Mouse (Mus musculus): ENCODE measurements at regions not wholly inside any gene's neighbourhood (a gene's known extent, or its start where the extent isn't known, plus 50 kb on each side); places are given as distances from the start of the nearest gene placed in this dataset.

- no peaks in the 10 kb centered on the region for H3K36me3 ChIP-seq (replicated peaks in 1 of 2; ENCODE audit: control insufficient read depth in 1 of 2, insufficient read depth in 1 of 2, low read length in 1 of 2)
- H3K27me3 ChIP-seq (replicated peaks) = no peaks in the 10 kb centered on the region
- H3K4me2 ChIP-seq (ENCODE audit: insufficient read depth, low read depth, poor library complexity, severe bottlenecking) = no peak overlapping the region
- no peak overlapping the region for H3K4me3 ChIP-seq (replicated peaks in 1 of 3; ENCODE audit: low read depth in 2 of 3, low read length in 2 of 3, poor library complexity in 1 of 3)
- no peak for DNase-seq (ENCODE audit: extremely low read depth)
- dilution Hi-C loops (cut with MboI; ENCODE audit: extremely low pct_ligation_motif_present, extremely low pct_unique_long_range_greater_than_20kb, low sequenced_read_pairs) = no loop called here
- no peak overlapping the region for H3K9ac ChIP-seq (ENCODE audit: insufficient read depth, low read depth)
- H3K4me1 ChIP-seq (ENCODE audit: control insufficient read depth in 1 of 2, insufficient read depth in 2 of 2) = peaks cover 9 to 32% of the 10 kb centered on the region in 2 experiments
- TF ChIP-seq JUN (IDR thresholded peaks at IDR 0.05; ENCODE audit: insufficient read depth, low read depth, low read length) (no peak), EP300 (IDR thresholded peaks at IDR 0.05; ENCODE audit: low read length) (no peak), KAT2A (IDR thresholded peaks at IDR 0.05; ENCODE audit: insufficient replicate concordance, low read length) (no peak), SMC3 (IDR thresholded peaks at IDR 0.05; ENCODE audit: low read depth, low read length) (no peak), CTCF (conservative IDR thresholded peaks at IDR 0.05 in 1 of 2, IDR thresholded peaks at IDR 0.05 in 1 of 2; ENCODE audit: low read depth in 2 of 2, low read length in 2 of 2) (no peak), E2F4 (IDR thresholded peaks at IDR 0.05; ENCODE audit: insufficient replicate concordance, low read depth, low read length) (no peak), USF1 (IDR thresholded peaks at IDR 0.05; ENCODE audit: low read depth, low read length) (no peak), POLR2AphosphoS2 (IDR thresholded peaks at IDR 0.05; ENCODE audit: low read depth, low read length) (no peak), IRF4 (IDR thresholded peaks at IDR 0.05; ENCODE audit: low read depth, low read length) (no peak), MAX (IDR thresholded peaks at IDR 0.05; ENCODE audit: low read length) (no peak), CHD2 (IDR thresholded peaks at IDR 0.05; ENCODE audit: low read length) (no peak), JUND (conservative IDR thresholded peaks at IDR 0.05; ENCODE audit: low read depth, low read length) (no peak), ETS1 (conservative IDR thresholded peaks at IDR 0.05; ENCODE audit: low read depth, low read length) (no peak), MYC (IDR thresholded peaks at IDR 0.05; ENCODE audit: low read depth, low read length) (no peak), SIN3A (IDR thresholded peaks at IDR 0.05; ENCODE audit: low read length) (no peak), NELFE (IDR thresholded peaks at IDR 0.05; ENCODE audit: low read depth, low read length) (no peak), UBTF (IDR thresholded peaks at IDR 0.05; ENCODE audit: low read depth, low read length) (no peak), ZC3H11A (IDR thresholded peaks at IDR 0.05; ENCODE audit: low read depth, low read length) (no peak), RCOR1 (conservative IDR thresholded peaks at IDR 0.05; ENCODE audit: low read depth, low read length) (no peak)
- in situ Hi-C loops (cut with MboI; ENCODE audit: low pct_ligation_motif_present, low pct_unique_long_range_greater_than_20kb, low sequenced_read_pairs) = no loop called here
- no peaks in the 10 kb centered on the region for H3K79me2 ChIP-seq (replicated peaks; ENCODE audit: control insufficient read depth, extremely low read depth, insufficient read depth, poor library complexity, severe bottlenecking)
- no peak overlapping the region for H3K27ac ChIP-seq (ENCODE audit: insufficient read depth, low read depth)
- no peaks in the 10 kb centered on the region for H3K9me3 ChIP-seq (replicated peaks; ENCODE audit: low read length)
Observed at GRCm38 (mm10) chr3:149333131-149333530, 342.8 kb upstream of the Adgrl2 start.

GRCm38 (mm10) chr3:149332105-149332504 is 341.8 kb upstream of the Adgrl2 start:
- no peak overlapping the region for H3K4me2 ChIP-seq (ENCODE audit: insufficient read depth, low read depth, poor library complexity, severe bottlenecking)
- H3K4me1 ChIP-seq (ENCODE audit: control insufficient read depth in 1 of 2, insufficient read depth in 2 of 2) = peaks cover 8 to 38% of the 10 kb centered on the region in 2 experiments
- no peak overlapping the region for H3K27ac ChIP-seq (ENCODE audit: insufficient read depth, low read depth)
- no peak for DNase-seq (ENCODE audit: extremely low read depth)
- in situ Hi-C loops (cut with MboI; ENCODE audit: low pct_ligation_motif_present, low pct_unique_long_range_greater_than_20kb, low sequenced_read_pairs) (no loop called here), dilution Hi-C loops (cut with MboI; ENCODE audit: extremely low pct_ligation_motif_present, extremely low pct_unique_long_range_greater_than_20kb, low sequenced_read_pairs) (no loop called here)
- no peaks in the 10 kb centered on the region for H3K9me3 ChIP-seq (replicated peaks; ENCODE audit: low read length)
- no peaks in the 10 kb centered on the region for H3K79me2 ChIP-seq (replicated peaks; ENCODE audit: control insufficient read depth, extremely low read depth, insufficient read depth, poor library complexity, severe bottlenecking)
- no peaks in the 10 kb centered on the region for H3K27me3 ChIP-seq (replicated peaks)
- TF ChIP-seq USF1 (IDR thresholded peaks at IDR 0.05; ENCODE audit: low read depth, low read length) (no peak), CTCF (conservative IDR thresholded peaks at IDR 0.05 in 1 of 2, IDR thresholded peaks at IDR 0.05 in 1 of 2; ENCODE audit: low read depth in 2 of 2, low read length in 2 of 2) (no peak), PAX5 (IDR thresholded peaks at IDR 0.05; ENCODE audit: low read length) (no peak), TCF12 (IDR thresholded peaks at IDR 0.05; ENCODE audit: low read depth, low read length) (no peak), MAZ (IDR thresholded peaks at IDR 0.05; ENCODE audit: low read depth, low read length) (no peak), JUN (IDR thresholded peaks at IDR 0.05; ENCODE audit: insufficient read depth, low read depth, low read length) (no peak), RAD21 (IDR thresholded peaks at IDR 0.05; ENCODE audit: low read depth, low read length) (no peak), MYC (IDR thresholded peaks at IDR 0.05; ENCODE audit: low read depth, low read length) (no peak), MEF2A (IDR thresholded peaks at IDR 0.05; ENCODE audit: borderline replicate concordance, low read depth, low read length) (no peak), RCOR1 (conservative IDR thresholded peaks at IDR 0.05; ENCODE audit: low read depth, low read length) (no peak), HCFC1 (IDR thresholded peaks at IDR 0.05; ENCODE audit: low read depth, low read length) (no peak), SMC3 (IDR thresholded peaks at IDR 0.05; ENCODE audit: low read depth, low read length) (no peak), CHD2 (IDR thresholded peaks at IDR 0.05; ENCODE audit: low read length) (no peak), ZNF384 (IDR thresholded peaks at IDR 0.05; ENCODE audit: low read depth, low read length) (no peak), ELF1 (IDR thresholded peaks at IDR 0.05; ENCODE audit: low read depth, low read length) (no peak)
- no peak overlapping the region for H3K9ac ChIP-seq (ENCODE audit: insufficient read depth, low read depth)
- no peaks in the 10 kb centered on the region for H3K36me3 ChIP-seq (replicated peaks in 1 of 2; ENCODE audit: control insufficient read depth in 1 of 2, insufficient read depth in 1 of 2, low read length in 1 of 2)
- no peak overlapping the region for H3K4me3 ChIP-seq (replicated peaks in 1 of 3; ENCODE audit: low read depth in 2 of 3, low read length in 2 of 3, poor library complexity in 1 of 3)
